In the genomic region with DNA sequence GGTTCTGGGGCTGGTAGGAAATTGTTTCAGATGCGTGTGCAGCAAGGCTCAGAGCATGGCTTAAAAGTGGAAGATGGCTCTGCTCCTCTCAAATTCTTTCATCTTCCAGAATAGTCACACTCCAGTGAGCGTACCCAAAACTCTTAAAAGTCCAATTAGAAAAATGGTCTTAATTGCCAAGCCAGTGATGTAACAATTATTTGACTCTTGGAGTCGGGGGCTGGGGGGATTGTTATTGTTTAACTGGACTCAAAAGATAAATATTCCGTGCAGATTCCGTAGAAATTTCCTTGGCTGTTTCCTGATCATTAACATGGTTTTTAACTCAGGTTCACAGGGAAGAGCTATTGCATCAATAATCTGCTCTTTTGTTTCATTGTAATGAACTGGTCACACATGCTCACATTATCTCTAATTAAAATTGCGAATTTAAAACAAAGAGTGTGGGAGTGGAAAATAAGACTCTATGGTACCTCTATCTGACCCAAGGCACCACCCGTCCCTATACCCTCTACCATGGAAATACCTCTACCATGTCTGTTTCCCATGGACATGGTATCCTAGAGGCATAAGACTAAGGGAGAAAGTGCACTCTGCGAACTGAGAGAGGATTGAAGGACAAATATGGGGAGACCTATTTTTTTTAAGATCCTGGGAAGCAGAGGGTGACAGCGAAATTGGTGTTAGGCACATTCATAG, we compare ENCODE assay signal across 17 mouse cellular contexts.
DNase-seq lines count a peak whose midpoint lies in the region; ATAC-seq lines count a peak whose summit lies in the region.
"Had no signal": no experiment of that assay in that cellular context is flagged by ENCODE, and none has a peak within 500 bp of the region (broad histone marks: within the 10 kb centered on the region; RNA-seq: fewer than 3 reads in every experiment).

No protein-coding gene starts in this region.

- no peaks in the 10 kb centered on the region for H3K27me3 ChIP-seq in hindbrain, embryonic 11.5 days (ENCODE audit: control insufficient read depth, insufficient read depth, low read length)
- H3K27me3 ChIP-seq in hindbrain, embryonic 13.5 days, result no peaks in the 10 kb centered on the region
- H3K27me3 ChIP-seq in midbrain, embryonic 13.5 days, result no peaks in the 10 kb centered on the region
- H3K27me3 ChIP-seq in midbrain, embryonic 10.5 days (ENCODE audit: low read depth, poor library complexity, severe bottlenecking), result no peaks in the 10 kb centered on the region
- H3K27me3 ChIP-seq in forebrain, embryonic 16.5 days (replicated peaks; ENCODE audit: control insufficient read depth, insufficient read depth, low read length), result no peaks in the 10 kb centered on the region
- no peaks in the 10 kb centered on the region for H3K27me3 ChIP-seq in neural tube, embryonic 14.5 days (ENCODE audit: control insufficient read depth, insufficient read depth, low read length)
- H3K27me3 ChIP-seq: embryonic facial prominence, embryonic 13.5 days; hindbrain, embryonic 12.5 days; limb, embryonic 15.5 days; stomach, embryonic 15.5 days had no signal

- H3K4me1 ChIP-seq in hindbrain, embryonic 11.5 days (replicated peaks; ENCODE audit: control insufficient read depth, insufficient read depth, low read length), result no peaks in the 10 kb centered on the region
- H3K4me1 ChIP-seq in hindbrain, embryonic 13.5 days (replicated peaks), result peaks cover 4% of the 10 kb centered on the region
- no peaks in the 10 kb centered on the region for H3K4me1 ChIP-seq in midbrain, embryonic 13.5 days (replicated peaks)
- no peaks in the 10 kb centered on the region; the same call in 1 of the 2 replicates for H3K4me1 ChIP-seq in midbrain, embryonic 10.5 days
- H3K4me1 ChIP-seq in forebrain, embryonic 16.5 days (replicated peaks; ENCODE audit: control insufficient read depth, insufficient read depth, low read length), result no peaks in the 10 kb centered on the region
- H3K4me1 ChIP-seq in neural tube, embryonic 14.5 days (ENCODE audit: control insufficient read depth, insufficient read depth, low read length), result no peaks in the 10 kb centered on the region

- no peaks in the 10 kb centered on the region for H3K9me3 ChIP-seq in hindbrain, embryonic 11.5 days (ENCODE audit: control insufficient read depth, low read length)
- H3K9me3 ChIP-seq in hindbrain, embryonic 13.5 days, result no peaks in the 10 kb centered on the region
- H3K9me3 ChIP-seq in midbrain, embryonic 13.5 days, result no peaks in the 10 kb centered on the region
- H3K9me3 ChIP-seq in midbrain, embryonic 10.5 days (replicated peaks), result no peaks in the 10 kb centered on the region
- H3K9me3 ChIP-seq in forebrain, embryonic 16.5 days (ENCODE audit: control insufficient read depth, low read length), result no peaks in the 10 kb centered on the region
- no peaks in the 10 kb centered on the region for H3K9me3 ChIP-seq in neural tube, embryonic 14.5 days (ENCODE audit: control insufficient read depth, low read length)
- H3K9me3 ChIP-seq: embryonic facial prominence, embryonic 13.5 days; hindbrain, embryonic 12.5 days; limb, embryonic 15.5 days; stomach, embryonic 15.5 days had no signal

- no peak overlapping the region for H3K4me2 ChIP-seq in hindbrain, embryonic 11.5 days (replicated peaks; ENCODE audit: low read depth, low read length)
- no peak overlapping the region for H3K4me2 ChIP-seq in hindbrain, embryonic 13.5 days
- H3K4me2 ChIP-seq in midbrain, embryonic 13.5 days (replicated peaks), result no peak overlapping the region
- H3K4me2 ChIP-seq in forebrain, embryonic 16.5 days (ENCODE audit: low read length), result no peak overlapping the region
- no peak overlapping the region for H3K4me2 ChIP-seq in neural tube, embryonic 14.5 days (ENCODE audit: low read depth, low read length)
- H3K4me2 ChIP-seq: embryonic facial prominence, embryonic 13.5 days; heart, embryonic 11.5 days; hindbrain, embryonic 12.5 days; limb, embryonic 15.5 days; lung, embryonic 14.5 days; stomach, embryonic 15.5 days had no signal

- DNase-seq in hindbrain, embryonic 11.5 days (ENCODE audit: low spot score), result no peak
- no peak for DNase-seq in midbrain, embryonic 10.5 days (ENCODE audit: low spot score)
- no peak for DNase-seq in adrenal gland, postnatal 4 days (ENCODE audit: low spot score in 2 of 2)

- H3K4me3 ChIP-seq in hindbrain, embryonic 11.5 days (ENCODE audit: low read depth, low read length), result no peak overlapping the region
- H3K4me3 ChIP-seq in hindbrain, embryonic 13.5 days, result no peak overlapping the region
- H3K4me3 ChIP-seq in midbrain, embryonic 13.5 days (replicated peaks), result no peak overlapping the region
- no peak overlapping the region for H3K4me3 ChIP-seq in midbrain, embryonic 10.5 days
- no peak overlapping the region for H3K4me3 ChIP-seq in forebrain, embryonic 16.5 days (replicated peaks; ENCODE audit: low read length)
- H3K4me3 ChIP-seq in neural tube, embryonic 14.5 days (ENCODE audit: low read depth, low read length), result no peak overlapping the region
- H3K4me3 ChIP-seq: embryonic facial prominence, embryonic 13.5 days; erythroblast, embryonic 14.5 days; hindbrain, embryonic 12.5 days; limb, embryonic 15.5 days; stomach, embryonic 15.5 days had no signal

- 87% methylated on average over 9 of the region's 9 CpGs for WGBS in hindbrain, embryonic 11.5 days
- 80% methylated on average over 9 of the region's 9 CpGs for WGBS in hindbrain, embryonic 13.5 days
- WGBS in midbrain, embryonic 13.5 days, result 82% methylated on average over 9 of the region's 9 CpGs
- 78% methylated on average over 9 of the region's 9 CpGs for WGBS in midbrain, embryonic 10.5 days
- WGBS in forebrain, embryonic 16.5 days, result 64% methylated on average over 9 of the region's 9 CpGs
- 72% methylated on average over 9 of the region's 9 CpGs for WGBS in neural tube, embryonic 14.5 days

- no peaks in the 10 kb centered on the region for H3K36me3 ChIP-seq in hindbrain, embryonic 11.5 days (ENCODE audit: control insufficient read depth, insufficient read depth, low read length)
- H3K36me3 ChIP-seq in hindbrain, embryonic 13.5 days, result no peaks in the 10 kb centered on the region
- no peaks in the 10 kb centered on the region for H3K36me3 ChIP-seq in midbrain, embryonic 13.5 days
- no peaks in the 10 kb centered on the region for H3K36me3 ChIP-seq in midbrain, embryonic 10.5 days
- no peaks in the 10 kb centered on the region for H3K36me3 ChIP-seq in forebrain, embryonic 16.5 days (ENCODE audit: control insufficient read depth, insufficient read depth)
- no peaks in the 10 kb centered on the region for H3K36me3 ChIP-seq in neural tube, embryonic 14.5 days (ENCODE audit: control insufficient read depth, insufficient read depth, low read length)
- H3K36me3 ChIP-seq: embryonic facial prominence, embryonic 13.5 days; hindbrain, embryonic 12.5 days; limb, embryonic 15.5 days; stomach, embryonic 15.5 days had no signal

- peak; percentile 30; the same call in 1 of the 2 replicates for ATAC-seq in hindbrain, embryonic 11.5 days (ENCODE audit: low FRiP score)
- ATAC-seq in hindbrain, embryonic 13.5 days (ENCODE audit: low FRiP score), result no peak
- peak; percentile 63; the same call in 1 of the 2 replicates for ATAC-seq in midbrain, embryonic 13.5 days
- peak; percentile 37 for ATAC-seq in forebrain, embryonic 16.5 days
- peak; percentile 69; the same call in 1 of the 2 replicates for ATAC-seq in neural tube, embryonic 14.5 days (ENCODE audit: low read depth)
- ATAC-seq: intestine, embryonic 16.5 days had no signal

- H3K9ac ChIP-seq in hindbrain, embryonic 11.5 days (ENCODE audit: low read depth, low read length), result no peak overlapping the region
- H3K9ac ChIP-seq in hindbrain, embryonic 13.5 days, result no peak overlapping the region
- no peak overlapping the region for H3K9ac ChIP-seq in midbrain, embryonic 13.5 days (replicated peaks)
- no peak overlapping the region for H3K9ac ChIP-seq in forebrain, embryonic 16.5 days (replicated peaks; ENCODE audit: low read depth, low read length)
- no peak overlapping the region for H3K9ac ChIP-seq in neural tube, embryonic 14.5 days (replicated peaks; ENCODE audit: low read depth, low read length)
- H3K9ac ChIP-seq: embryonic facial prominence, embryonic 13.5 days; hindbrain, embryonic 12.5 days; limb, embryonic 15.5 days; liver, embryonic 14.5 days; lung, embryonic 14.5 days; stomach, embryonic 15.5 days had no signal

- H3K27ac ChIP-seq in hindbrain, embryonic 11.5 days (ENCODE audit: low read depth, low read length), result no peak overlapping the region
- H3K27ac ChIP-seq in hindbrain, embryonic 13.5 days, result no peak overlapping the region; the same call in 1 of the 2 replicates
- H3K27ac ChIP-seq in midbrain, embryonic 13.5 days, result no peak overlapping the region
- H3K27ac ChIP-seq in midbrain, embryonic 10.5 days (replicated peaks), result no peak overlapping the region
- H3K27ac ChIP-seq in forebrain, embryonic 16.5 days (ENCODE audit: low read length), result no peak overlapping the region
- H3K27ac ChIP-seq in neural tube, embryonic 14.5 days (ENCODE audit: low read depth, low read length), result no peak overlapping the region
- H3K27ac ChIP-seq: embryonic facial prominence, embryonic 13.5 days; hindbrain, embryonic 12.5 days; kidney, postnatal 0 days; limb, embryonic 15.5 days; liver, embryonic 14.5 days; stomach, embryonic 15.5 days had no signal
